Mouse (Mus musculus) cerebellum, postnatal 10 days (tissue): ENCODE data around the gene Olfr692.
A peak's percentile ranks its signal among the peaks of the same experiment; 100 is the strongest.

Experiments used
- DNase-seq, 2 experiments: peaks; one replicate each; pipeline ENCODE4 v3.0.0; 2021; ENCODE audit warnings: mixed read lengths in 2 of 2

The Olfr692 gene

GRCm38 (mm10) chr7:105406322-105406721 lies 38.3 kb downstream of the Olfr692 start:
- DNase-seq = no peak

- peak; percentile 89 to 94 for DNase-seq
Measured at GRCm38 (mm10) chr7:105411874-105412632, 44.0 kb downstream of the Olfr692 start.

GRCm38 (mm10) chr7:105414385-105414784 lies 46.4 kb downstream of the Olfr692 start:
- no peak for DNase-seq

- no peak for DNase-seq
Measured at GRCm38 (mm10) chr7:105416529-105416928, 48.5 kb downstream of the Olfr692 start.

- DNase-seq = no peak
Measured at GRCm38 (mm10) chr7:105418106-105418505, 50.1 kb downstream of the Olfr692 start.
